Mouse (Mus musculus): ENCODE data around the gene Tmem79.
"Not testable (repeated sequence)": the region's sequence is repeated elsewhere in the genome, so short reads cannot be mapped to it uniquely, and the experiment has no call there.

Tmem79 gene

DNA sequence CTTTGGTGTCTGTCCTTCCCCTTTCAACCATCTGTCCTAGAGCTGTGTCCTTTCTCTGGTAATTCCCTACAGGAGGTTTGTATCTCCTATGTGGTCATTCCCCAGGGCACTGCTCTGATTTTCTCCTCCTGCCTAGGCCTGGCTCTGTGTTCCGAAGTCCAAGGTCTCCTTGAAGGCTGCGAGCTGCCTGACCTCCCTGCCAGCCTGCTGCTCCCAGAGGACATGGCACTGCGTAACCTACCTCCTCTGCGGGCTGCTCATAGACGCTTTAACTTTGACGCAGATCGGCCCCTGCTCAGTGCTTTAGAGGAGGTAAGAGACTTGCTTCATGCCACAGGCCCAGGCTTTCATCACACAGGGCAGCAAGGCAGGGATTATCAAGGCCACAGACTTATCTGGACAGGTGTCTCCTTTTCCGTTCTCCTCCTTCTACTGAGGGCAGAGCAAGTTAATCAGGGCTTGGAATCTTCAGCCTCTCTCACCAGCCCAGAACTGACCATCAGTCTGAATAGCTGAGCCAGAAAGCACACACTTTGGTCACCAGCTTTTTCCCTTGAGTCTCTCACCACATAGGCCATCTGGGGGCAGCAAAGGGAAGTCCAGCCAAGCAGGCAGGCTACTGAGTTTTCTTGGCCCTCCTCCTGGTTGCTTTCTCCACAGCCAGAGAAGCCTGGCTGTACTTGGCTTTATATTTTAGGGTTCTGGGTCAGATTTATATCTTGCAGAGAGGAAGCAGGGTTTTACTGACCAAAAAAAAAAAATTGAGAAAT, 18.6 kb upstream of the Tmem79 start:
- DNase-seq (ENCODE audit: low spot score): no peak

DNA sequence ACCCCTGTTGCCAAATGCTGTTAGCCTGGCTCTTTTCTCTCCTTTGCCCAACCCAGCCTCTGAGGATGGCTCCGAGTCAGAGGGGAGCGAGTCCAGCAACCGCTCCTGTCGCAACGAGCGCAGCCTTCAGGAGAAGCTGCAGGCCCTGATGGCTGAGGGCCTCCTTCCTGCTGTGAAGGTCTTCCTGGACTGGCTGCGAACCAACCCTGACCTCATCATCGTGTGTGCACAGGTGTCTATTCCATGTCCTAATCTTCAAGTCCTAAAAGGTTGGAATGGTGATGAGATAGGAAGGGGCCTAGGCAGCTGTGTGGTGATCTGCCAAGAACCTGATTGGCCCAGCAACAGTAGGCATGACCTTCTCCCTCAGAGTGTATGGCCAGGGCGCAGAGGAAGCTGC, 17.0 kb upstream of the Tmem79 start:
- no peak for DNase-seq (ENCODE audit: low spot score)

DNA sequence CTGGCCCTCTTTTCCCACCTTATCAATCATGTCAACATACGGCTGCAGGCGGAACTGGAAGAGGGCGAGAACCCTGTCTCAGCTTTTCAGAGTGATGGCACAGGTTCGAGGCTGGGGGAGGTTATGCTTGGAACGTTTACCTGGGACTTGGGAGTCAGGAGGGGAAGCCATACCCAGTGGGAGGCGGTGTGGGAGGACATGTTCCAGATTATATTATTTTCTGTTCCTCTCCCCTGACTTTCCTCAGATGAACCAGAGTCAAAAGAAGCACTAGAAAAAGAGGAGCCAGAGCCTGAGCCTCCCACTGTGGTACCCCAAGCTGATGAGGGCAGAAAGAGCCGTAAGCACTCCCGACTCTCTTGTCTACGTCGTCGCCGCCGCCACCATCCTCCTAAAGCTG, 14.8 kb upstream of the Tmem79 start:
- no peak for DNase-seq (ENCODE audit: low spot score)

DNA sequence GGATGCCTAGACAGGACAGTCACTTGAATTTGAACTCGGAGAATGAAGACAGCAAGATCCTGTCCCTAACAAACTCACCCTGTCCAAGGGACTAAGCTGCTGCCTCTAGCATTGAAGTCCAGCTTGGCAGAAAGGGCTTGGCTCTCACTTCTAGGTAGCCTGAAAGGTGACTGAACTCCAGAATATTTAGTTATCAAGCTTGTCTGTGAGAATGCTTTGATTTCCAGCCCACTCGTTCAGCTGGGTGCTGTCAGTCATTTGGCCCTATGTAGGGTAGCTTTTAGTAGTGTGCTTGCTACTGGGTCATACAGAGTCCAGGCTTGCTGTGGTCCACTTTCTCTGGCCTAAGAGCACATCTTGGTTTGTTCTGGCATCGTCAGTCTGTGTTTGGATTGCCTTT, 3.1 kb upstream of the Tmem79 start:
- no peak for DNase-seq (ENCODE audit: low spot score)

DNA sequence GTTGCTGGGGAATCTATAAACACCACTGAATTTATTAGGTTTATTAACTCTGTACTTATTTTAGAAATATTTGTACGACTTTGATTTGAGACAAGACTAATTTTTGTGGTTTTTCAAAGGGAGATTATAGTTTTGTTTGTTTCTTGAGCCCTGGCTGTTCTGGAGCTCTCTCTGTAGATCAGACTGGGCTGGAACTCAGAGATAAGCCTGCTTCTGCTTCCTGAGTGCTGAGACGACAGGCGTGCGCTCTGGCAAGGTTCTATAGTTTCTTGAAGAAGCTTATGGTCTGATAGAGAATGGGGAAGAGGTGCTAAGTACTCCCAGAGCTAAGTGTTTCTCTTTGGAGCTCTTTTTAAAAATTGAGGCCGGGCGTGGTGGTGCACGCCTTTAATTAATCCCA, 2.4 kb upstream of the Tmem79 start:
- peak; percentile 68 for DNase-seq (ENCODE audit: low spot score)

DNA sequence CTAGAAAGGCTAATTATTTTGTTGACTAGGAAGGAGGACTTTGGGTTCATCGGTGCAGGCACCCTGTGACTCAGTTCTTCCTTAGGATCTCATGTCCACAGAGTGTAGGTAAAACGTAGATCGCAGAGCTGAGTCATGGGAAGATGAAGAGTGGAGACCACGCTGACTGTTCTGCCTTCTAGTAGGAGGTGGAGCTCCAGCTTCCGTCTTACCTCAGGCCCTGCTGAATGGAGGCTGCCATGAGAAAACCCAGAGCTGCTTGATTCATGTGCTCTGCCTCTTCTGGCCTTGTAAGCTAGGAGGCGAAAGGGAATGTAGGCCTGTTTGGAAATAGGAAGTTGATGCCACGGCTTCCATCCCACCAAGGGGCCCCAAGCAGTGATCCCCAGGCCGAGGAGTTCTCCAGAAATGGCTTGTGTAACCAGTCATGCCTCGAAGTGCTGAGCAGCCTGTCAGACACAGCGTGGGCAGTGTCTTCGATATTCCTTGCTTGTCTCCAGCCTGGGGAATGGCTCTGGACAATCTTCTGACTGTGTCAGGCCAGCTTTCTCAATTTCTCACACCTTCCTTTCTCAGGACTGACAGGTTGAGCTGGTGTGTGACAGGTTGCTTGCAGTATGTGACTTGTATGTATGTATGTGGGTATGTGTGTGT, 1.5 kb upstream of the Tmem79 start:
- DNase-seq (ENCODE audit: low spot score): peak; percentile 60

DNA sequence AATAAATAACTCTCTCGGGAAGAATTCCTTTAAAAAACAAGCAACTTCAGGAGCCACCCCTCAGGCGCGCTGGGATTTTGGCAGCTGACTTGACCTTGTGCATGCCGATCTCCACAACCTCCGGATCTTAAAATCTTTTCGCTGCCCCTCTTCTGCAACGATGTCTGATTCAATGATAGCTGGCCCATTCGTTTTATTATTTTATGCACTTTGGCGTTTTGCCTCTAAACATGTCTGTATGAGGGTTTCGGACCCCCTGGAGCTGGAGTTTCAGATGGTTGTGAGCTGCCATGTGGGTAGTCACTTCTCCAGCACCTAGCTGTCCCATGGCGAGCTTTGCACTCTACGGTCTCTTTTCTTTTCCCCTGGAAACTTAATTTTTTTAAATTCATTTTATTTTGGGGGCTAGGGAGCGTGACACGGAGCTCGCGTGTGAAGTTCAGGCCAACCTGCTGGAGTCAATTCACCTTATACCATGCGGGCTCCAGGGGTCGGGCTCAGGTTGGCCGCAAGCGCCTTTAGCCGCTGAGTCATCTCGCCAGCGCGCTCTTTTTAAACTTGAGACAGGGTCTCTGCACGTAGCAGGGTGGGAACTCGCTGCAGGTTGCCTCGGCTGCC, 403 bp downstream of the Tmem79 start:
- DNase-seq (ENCODE audit: low spot score): no peak

DNA sequence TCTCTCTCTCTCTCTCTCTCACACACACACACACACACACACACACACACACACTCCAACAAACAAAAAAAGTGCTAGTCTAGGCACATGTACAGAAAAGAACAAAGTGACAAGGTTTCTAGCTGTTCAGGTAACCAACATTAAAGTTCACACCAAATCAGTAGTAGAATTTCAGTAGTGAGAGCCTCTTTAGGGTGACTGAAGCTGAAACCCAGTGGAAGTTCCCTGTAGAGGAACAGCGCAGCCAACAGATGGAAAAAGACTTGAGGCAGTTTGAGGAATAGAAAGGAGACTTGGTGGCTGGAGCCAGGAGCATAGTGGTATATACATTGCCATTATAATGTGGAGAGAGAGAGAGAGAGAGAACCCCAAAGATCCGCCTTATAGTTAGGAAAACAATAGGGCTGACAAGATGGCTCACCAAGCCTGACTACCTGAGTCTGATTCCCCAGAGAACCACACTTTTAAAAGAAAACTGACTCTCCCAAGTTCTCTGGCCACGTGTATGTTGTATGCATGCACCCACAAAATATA, 979 bp downstream of the Tmem79 start:
- peak; percentile 42 for DNase-seq (ENCODE audit: low spot score)

DNA sequence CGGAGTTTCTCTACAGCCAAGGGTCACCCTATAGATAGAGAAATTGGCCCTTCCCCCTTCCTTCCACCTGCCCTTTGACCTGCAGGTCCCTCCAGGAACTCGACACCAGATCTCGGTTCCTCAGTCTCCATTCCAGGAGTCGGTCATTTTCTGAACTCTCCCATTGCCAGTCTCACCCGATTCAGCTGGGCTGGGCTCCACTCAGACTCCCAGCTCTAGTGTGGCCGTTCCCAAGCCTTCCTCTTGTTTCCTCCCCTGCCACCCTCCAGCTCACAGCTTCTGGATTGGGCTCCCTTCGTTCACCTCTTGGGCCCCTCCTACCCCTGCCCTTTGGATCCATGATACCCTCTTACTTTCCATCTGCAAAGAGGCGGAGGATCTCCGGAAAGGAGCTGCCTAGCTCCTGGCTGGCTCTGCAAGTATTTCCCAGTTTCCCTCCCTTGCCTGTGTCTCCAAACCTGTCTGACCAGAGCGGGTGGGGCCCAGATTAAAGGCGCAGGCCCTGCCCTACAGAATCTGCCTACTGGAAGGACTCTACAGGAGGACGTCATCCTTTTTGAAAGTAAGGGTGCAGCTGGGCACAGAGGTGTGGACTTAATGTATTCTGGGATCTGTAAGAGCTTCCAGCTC, 1.8 kb downstream of the Tmem79 start:
- DNase-seq (ENCODE audit: low spot score): peak; percentile 49

DNA sequence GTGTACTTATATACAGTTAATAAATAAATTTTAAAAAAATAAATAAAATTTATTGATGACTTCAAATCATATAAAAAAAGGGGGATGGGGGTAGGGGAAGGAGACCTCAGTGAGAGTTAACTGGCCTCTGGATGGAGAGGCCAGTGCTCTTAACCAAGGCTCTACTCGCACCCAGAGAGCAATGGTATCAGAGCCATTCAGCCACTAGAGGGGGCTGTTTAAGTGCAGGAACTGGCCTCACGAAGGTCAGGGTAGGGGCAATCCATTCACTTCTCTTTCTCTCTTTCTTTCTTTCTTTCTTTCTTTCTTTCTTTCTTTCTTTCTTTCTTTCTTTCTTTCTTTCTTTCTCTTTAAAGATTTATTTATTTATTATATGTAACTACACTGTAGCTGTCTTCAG, 4.7 kb downstream of the Tmem79 start:
- peak; percentile 76 for DNase-seq (ENCODE audit: low spot score)

DNA sequence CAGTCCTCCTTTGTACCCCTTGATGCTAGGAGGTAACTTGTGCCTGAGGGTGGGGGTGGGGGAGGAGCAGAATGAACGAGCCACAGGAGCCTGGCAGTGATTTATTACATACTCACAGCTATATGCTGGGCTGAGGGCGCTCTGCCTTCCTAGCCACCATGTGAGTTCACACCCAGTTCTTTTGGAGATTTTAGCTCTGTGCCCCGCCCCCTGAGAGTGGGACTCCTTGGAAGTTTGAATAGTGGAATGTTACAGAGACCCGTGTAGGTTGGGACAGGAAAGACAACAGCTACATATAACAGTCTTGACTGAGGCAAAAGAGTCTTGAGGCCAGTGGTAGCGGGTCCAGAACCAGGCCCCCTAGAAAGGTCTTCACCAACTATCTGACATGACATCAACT, 7.0 kb downstream of the Tmem79 start:
- no peak for DNase-seq (ENCODE audit: low spot score)

DNA sequence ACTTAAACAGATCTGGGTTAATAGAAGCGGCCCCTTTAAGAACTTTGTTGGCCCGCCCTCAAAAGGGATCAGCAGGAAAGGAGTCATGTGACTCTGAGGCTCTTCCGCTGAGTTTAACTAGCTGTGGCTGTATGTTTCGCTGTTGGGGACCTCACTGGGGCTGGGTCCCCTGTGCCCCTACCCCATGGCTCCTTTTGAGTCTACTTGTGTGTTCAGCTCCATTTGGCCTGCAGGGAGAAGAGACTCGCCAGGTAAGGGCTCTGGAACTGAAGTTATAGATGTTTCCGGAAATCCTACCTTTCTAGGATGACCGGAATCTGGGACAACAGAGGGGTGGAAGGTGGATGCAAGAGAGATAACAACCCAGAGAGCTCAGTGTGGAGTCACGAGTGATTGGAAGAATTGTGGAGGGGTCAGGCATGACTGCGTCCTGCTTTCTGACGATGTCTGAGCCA, 11.0 kb downstream of the Tmem79 start, which contains the start of gene Glmp:
Gene Glmp, plus strand, starts transcription at position 73 of the 455 bp plus-strand sequence.
- DNase-seq (ENCODE audit: low spot score): peak; percentile 66

DNA sequence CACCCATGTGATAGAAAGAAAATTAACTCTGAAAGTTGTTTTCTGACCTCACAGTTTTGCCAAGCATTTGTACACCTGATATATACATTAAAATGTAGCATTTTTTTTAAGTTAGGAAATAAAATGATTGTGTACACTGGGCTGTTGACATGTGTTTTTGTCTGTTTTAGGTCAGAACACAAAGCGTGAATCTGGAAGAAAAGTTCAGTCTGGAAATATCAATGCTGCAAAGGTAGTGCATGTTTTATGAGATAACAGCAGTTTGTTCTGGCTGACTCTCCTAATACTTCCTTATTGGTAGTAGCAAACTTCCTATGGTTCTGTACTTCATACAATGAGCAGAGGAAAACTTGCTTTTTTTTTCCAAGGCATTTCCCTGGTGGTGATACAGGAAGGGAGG, 36.8 kb downstream of the Tmem79 start:
- DNase-seq (ENCODE audit: low spot score): no peak

DNA sequence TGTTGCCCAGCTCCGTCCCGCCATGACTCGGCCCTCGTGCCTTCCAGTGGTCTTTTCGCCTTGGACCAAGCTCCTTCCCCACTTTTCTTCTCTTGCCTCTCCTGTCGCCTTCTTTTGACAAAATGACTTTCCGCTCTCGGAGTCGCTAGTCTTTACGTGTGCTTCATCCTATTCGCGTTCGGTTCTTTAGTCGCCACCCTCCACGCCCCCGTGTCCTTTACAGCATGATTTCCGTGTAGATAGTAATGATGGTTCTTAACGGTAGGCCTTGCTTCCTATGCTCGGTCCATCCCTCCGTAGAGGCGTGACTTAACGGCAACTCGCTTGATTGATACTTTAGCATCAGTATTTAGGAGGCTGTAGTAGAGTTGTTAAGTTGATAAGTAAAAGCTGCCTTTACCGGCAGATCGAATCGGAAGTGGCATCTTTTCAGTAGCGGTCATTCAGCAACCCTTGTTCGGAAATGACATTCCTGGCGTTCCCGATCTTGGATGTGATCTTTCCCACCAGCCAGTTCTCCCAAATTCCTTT, 38.6 kb downstream of the Tmem79 start:
- DNase-seq (ENCODE audit: low spot score): peak; percentile 53

DNA sequence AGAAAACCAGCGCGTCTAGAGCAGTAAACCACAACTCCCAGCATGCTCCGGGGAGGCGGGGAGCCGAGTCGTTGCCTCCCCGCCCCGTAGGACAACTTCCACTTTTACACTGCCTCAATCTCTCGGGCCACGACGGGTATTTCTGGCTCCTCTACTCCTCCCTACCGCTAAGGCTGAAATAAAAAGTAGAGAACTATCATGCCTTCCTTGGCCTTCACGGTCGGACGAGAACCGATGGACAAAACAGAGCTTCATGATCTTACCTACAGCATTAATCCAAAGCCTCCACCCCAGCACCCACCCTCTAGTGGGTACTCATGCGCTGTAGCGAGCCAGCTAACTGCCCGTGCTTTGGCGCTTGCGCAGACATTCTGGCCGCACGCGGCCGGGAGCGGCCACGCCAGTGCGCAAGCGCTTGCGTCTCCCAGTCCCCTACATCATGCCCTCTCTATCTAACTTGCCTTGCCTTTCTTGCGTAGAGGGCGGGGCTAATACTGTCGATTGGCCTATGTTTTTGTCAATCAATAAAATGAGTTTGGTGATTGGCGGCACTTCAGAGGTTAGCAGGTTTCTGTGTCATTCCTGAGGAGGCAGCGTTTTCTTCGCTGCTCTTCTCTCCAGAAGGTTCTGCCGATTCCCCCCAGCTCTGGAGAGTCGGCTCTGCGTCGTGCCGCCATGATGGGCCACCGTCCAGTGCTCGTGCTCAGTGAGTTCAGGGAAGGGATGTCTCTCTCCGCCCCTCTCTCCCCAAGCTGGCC, 39.2 kb downstream of the Tmem79 start, which contains the start of the genes Tsacc and Cct3:
Gene Tsacc, minus strand, starts transcription at position 439 of the 758 bp plus-strand sequence.
Gene Cct3, plus strand, starts transcription at position 556 of the 758 bp plus-strand sequence.
- peak; percentile 98 for DNase-seq (ENCODE audit: low spot score)

DNA sequence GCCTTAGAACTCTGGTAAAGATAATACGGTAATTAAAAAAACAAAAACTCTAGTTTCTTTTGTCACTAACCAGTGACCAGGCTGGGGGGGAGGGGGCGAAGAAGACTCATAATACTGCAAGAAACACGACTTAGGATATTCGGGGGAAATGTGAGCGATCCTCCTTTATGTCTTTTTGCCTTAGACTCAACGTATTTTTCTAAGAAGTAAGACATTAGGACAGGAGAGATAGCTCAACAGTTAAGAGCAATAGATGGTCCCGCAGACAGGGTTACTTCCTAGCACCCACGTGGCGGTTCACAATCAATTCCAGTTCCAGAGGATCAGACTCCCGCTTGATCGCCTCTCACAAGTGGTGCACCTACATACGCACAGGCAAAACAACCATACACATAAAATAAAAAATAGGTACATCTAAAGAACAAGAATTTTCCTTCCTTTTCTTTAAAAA, 39.8 kb downstream of the Tmem79 start:
- peak; percentile 69 for DNase-seq (ENCODE audit: low spot score)

DNA sequence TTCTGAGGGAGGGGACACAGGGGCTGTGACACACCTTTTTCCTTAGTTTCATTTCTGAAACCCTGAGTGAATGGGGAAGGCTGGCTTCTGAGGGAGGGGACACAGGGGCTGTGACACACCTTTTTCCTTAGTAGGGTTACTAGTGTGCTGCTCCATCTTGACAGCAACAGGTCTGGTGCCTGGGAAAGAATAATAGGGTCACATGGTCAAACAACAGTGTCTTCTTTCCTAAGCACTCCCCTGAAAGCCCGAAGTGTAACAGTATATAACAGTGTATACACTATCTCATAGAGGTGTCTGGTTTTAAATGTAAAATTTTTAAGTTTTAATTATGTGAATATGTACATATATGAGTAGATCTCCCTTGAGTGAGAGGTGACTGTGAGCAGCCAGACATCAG, 40.7 kb downstream of the Tmem79 start:
- not testable (repeated sequence) for DNase-seq (ENCODE audit: low spot score)

DNA sequence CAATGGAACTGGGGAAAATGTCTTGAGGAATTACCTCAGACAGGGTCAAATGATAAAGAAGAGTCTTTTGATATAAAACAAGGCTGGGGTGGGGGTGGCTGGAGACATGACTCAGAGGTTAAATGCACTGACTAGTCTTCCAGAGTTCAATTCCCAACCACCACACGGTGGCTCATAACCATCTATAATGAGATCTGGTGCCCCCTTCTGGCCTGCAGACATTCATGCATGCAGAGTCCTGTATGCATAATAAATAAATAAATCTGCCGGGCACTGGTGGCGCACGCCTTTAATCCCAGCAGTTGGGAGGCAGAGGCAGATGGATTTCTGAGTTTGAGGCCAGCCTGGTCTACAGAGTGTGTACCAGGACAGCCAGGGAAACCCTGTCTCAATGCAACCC, 44.0 kb downstream of the Tmem79 start:
- DNase-seq (ENCODE audit: low spot score): no peak

DNA sequence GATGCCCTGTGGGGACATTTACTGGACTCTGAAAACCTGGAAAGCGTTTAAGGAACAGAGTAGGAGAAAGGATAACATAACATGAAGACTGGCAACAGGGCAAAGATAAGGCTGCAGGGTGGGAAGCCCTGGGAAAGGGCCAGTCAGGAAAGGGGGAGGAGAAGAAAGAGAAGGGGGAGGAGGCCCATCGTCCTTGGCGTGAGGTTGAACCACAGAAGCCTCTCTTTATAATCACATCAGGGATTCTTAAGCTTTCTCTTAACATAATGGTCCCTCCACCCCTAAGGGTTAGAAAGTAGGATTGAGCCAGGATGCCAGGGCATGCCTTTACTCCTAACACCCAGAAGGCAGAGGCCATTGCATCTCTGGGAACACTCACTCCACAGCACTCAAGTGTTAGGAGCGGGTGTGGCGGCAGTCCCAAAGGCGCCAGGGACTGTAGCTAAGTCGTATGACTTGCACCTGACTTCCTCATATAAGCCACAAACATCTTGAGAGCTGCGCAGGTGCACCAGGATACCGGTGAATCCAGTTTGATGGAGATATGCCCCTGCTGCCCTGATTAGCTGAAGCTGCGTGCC, 47.7 kb downstream of the Tmem79 start:
- DNase-seq (ENCODE audit: low spot score): not testable (repeated sequence)

DNA sequence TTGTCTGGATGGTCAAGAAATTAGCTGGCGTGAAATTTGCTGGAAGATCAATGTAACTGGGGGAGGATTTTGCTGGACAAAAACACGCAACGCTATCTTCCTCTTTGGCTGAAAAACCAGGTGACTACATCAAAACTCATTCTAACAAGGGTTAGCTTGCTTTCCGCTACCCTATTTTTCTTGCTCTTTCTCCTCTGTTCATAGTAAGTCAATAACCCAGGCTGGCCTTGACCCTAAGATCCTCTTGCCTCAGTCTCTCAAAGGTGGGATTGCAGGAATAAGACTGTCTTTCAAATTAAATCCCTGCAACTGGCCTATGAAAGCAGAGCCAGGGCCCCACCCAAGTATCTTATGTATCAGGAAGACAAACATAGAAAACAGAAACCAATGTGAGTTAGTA, 48.8 kb downstream of the Tmem79 start, which contains the start of gene Gm38392:
Gene Gm38392, minus strand, starts transcription at position 101 of the 400 bp plus-strand sequence.
- DNase-seq (ENCODE audit: low spot score): no peak

DNA sequence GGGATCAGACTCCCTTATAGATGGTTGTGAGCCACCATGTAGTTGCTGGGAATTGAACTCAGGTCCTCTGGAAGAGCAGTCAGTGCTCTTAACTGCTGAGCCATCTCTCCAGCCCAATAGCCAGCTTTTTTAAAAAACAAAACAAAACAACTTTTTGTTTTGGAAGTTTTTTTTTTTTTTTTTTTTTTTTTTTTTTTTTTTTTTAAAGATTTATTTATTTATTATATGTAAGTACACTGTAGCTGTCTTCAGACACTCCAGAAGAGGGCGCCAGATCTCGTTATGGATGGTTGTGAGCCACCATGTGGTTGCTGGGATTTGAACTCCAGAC, 50.4 kb downstream of the Tmem79 start:
- not testable (repeated sequence) for DNase-seq (ENCODE audit: low spot score)
